Mouse (Mus musculus) right cerebral cortex, postnatal 10 days (tissue): ENCODE data around the gene Lnpep.

Experiments
- DNase-seq, 2 experiments: peaks; one replicate each; pipeline ENCODE4 v3.0.0; 2021; ENCODE audit warnings: low spot score in 2 of 2

The Lnpep gene

GRCm38 (mm10) chr17:17609523-17609922, 15.3 kb downstream of the Lnpep start:
- no peak for DNase-seq

- DNase-seq = no peak
These were observed 16.3 kb downstream of the Lnpep start for GRCm38 (mm10) chr17:17608416-17608988.

- DNase-seq = no peak
These were observed 20.3 kb downstream of the Lnpep start for GRCm38 (mm10) chr17:17604554-17604953.

- no peak for DNase-seq
These were observed 21.2 kb downstream of the Lnpep start for GRCm38 (mm10) chr17:17603609-17604008.

GRCm38 (mm10) chr17:17602786-17603185, 22.1 kb downstream of the Lnpep start:
- no peak for DNase-seq

- no peak for DNase-seq
These were observed 22.5 kb downstream of the Lnpep start for GRCm38 (mm10) chr17:17602330-17602729.

- peak; percentile 68 to 72 for DNase-seq
These were observed 24.0 kb downstream of the Lnpep start for GRCm38 (mm10) chr17:17600804-17601252.

GRCm38 (mm10) chr17:17600001-17600400, 24.8 kb downstream of the Lnpep start:
- DNase-seq = no peak

- no peak for DNase-seq
These were observed 26.5 kb downstream of the Lnpep start for GRCm38 (mm10) chr17:17598355-17598754.

GRCm38 (mm10) chr17:17592926-17593325, 31.9 kb downstream of the Lnpep start:
- DNase-seq = no peak

- DNase-seq = no peak
These were observed 37.4 kb downstream of the Lnpep start for GRCm38 (mm10) chr17:17587333-17588047.

GRCm38 (mm10) chr17:17585115-17585514, 39.7 kb downstream of the Lnpep start:
- DNase-seq = no peak

- DNase-seq = no peak
These were observed 41.0 kb downstream of the Lnpep start for GRCm38 (mm10) chr17:17583896-17584295.

GRCm38 (mm10) chr17:17581234-17581633, 43.6 kb downstream of the Lnpep start:
- DNase-seq = no peak

GRCm38 (mm10) chr17:17576399-17576798, 48.5 kb downstream of the Lnpep start:
- DNase-seq = no peak

- DNase-seq = no peak
These were observed 57.8 kb downstream of the Lnpep start for GRCm38 (mm10) chr17:17567071-17567470.

- DNase-seq = no peak
These were observed 75.9 kb downstream of the Lnpep start for GRCm38 (mm10) chr17:17548958-17549357.

GRCm38 (mm10) chr17:17531338-17531737, 93.5 kb downstream of the Lnpep start:
- DNase-seq = no peak

- no peak for DNase-seq
These were observed 108.3 kb downstream of the Lnpep start for GRCm38 (mm10) chr17:17516384-17517016.

GRCm38 (mm10) chr17:17506677-17507076, 118.2 kb downstream of the Lnpep start:
- no peak for DNase-seq

GRCm38 (mm10) chr17:17499278-17499677, 125.6 kb downstream of the Lnpep start:
- peak in 1 of 2 experiments; percentile 46 for DNase-seq

GRCm38 (mm10) chr17:17498848-17499247, 126.0 kb downstream of the Lnpep start:
- DNase-seq = no peak

GRCm38 (mm10) chr17:17496730-17497129, 128.1 kb downstream of the Lnpep start:
- DNase-seq = no peak
